11 mouse cellular contexts compared by ENCODE assay signal in the genomic region with DNA sequence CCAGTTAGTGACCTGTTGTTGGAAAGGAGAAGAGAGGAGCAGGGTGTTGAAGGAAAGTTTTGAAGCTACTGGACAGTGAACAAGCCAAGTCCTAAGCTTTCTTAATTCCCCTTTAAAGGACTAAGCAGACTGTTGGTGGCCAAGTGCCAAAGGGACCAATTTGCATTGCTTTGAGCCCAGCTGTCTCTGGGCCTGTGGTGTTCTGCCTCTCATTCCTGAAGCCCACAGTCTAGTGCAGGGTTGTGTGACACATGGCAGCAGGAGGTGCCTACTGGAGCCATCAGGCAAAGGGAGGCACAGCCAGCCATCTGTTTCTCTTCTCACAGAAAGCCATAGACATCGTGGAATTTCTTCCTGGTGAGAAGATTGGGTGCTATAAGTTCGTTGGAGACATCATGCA.
DNase-seq lines count a peak whose midpoint lies in the region; ATAC-seq and TF ChIP-seq lines count a peak whose summit lies in the region.
"Had no signal": no experiment of that assay in that cellular context is flagged by ENCODE, and none has a peak within 500 bp of the region (broad histone marks: within the 10 kb centered on the region; RNA-seq: fewer than 3 reads in every experiment).

No protein-coding gene starts in this region.

- 27% methylated on average over 2 of the region's 2 CpGs for whole genome bisulfite sequencing in lung, postnatal 0 days

- H3K27ac ChIP-seq in lung, postnatal 0 days (ENCODE audit: low read length): no peak overlapping the region
- H3K27ac ChIP-seq: heart, embryonic 15.5 days; limb, embryonic 13.5 days; neural tube, embryonic 13.5 days had no signal

- H3K4me1 ChIP-seq in lung, postnatal 0 days (ENCODE audit: insufficient read depth, low read depth, low read length): no peaks in the 10 kb centered on the region
- H3K4me1 ChIP-seq: heart, embryonic 15.5 days; limb, embryonic 13.5 days; neural tube, embryonic 13.5 days had no signal

- ATAC-seq in cerebellum, adult (ENCODE audit: insufficient number of reproducible peaks, low FRiP score, low TSS enrichment): peak; percentile 58; the same call in 1 of the 2 replicates
- no peak; the same call in 1 of the 2 replicates for ATAC-seq in lung, postnatal 0 days

- H3K36me3 ChIP-seq in lung, postnatal 0 days (ENCODE audit: insufficient read depth, low read length): no peaks in the 10 kb centered on the region
- H3K36me3 ChIP-seq: heart, embryonic 15.5 days; limb, embryonic 13.5 days; neural tube, embryonic 13.5 days had no signal

- TF ChIP-seq EP300 in lung, postnatal 0 days (IDR thresholded peaks at IDR 0.05): no peak

- no peak overlapping the region for H3K4me3 ChIP-seq in lung, postnatal 0 days (ENCODE audit: low read depth, low read length)
- H3K4me3 ChIP-seq: heart, embryonic 15.5 days; limb, embryonic 13.5 days; neural tube, embryonic 13.5 days had no signal

- no peaks in the 10 kb centered on the region for H3K9me3 ChIP-seq in lung, postnatal 0 days (ENCODE audit: low read length)
- H3K9me3 ChIP-seq: heart, embryonic 15.5 days; limb, embryonic 13.5 days; neural tube, embryonic 13.5 days had no signal

- no peaks in the 10 kb centered on the region for H3K27me3 ChIP-seq in lung, postnatal 0 days (replicated peaks; ENCODE audit: insufficient read depth, low read length)
- H3K27me3 ChIP-seq: heart, embryonic 15.5 days; limb, embryonic 13.5 days; neural tube, embryonic 13.5 days had no signal

- H3K4me2 ChIP-seq in lung, postnatal 0 days (replicated peaks; ENCODE audit: low read depth, low read length): no peak overlapping the region
- H3K4me2 ChIP-seq: heart, embryonic 15.5 days; limb, embryonic 13.5 days; neural tube, embryonic 13.5 days had no signal

- H3K9ac ChIP-seq in lung, postnatal 0 days (replicated peaks; ENCODE audit: low read depth): no peak overlapping the region
- H3K9ac ChIP-seq: heart, embryonic 15.5 days; limb, embryonic 13.5 days; neural tube, embryonic 13.5 days had no signal

- no peak for DNase-seq in cerebellum, adult 9-10 months
- peak; percentile 7 for DNase-seq in lung, postnatal 0 days (ENCODE audit: low spot score)
- no peak for DNase-seq in lung, adult 18-20 months
- peak; percentile 57 to 74 for DNase-seq in layer of hippocampus, postnatal 10 days (ENCODE audit: low spot score in 2 of 2)
- DNase-seq in right cerebral cortex, postnatal 10 days (ENCODE audit: low spot score in 2 of 2): peak; percentile 69 to 75
- DNase-seq in MN1 (ENCODE audit: low spot score): no peak
- no peak for DNase-seq in thymus, postnatal 25 days

- TF ChIP-seq CTCF in lung, postnatal 0 days (IDR thresholded peaks at IDR 0.05): no peak

Comparison
In these comparisons a context has a peak if more than half of its experiments do, and no peak if none do; other contexts are left out.
1. DNase-seq: peak in lung, postnatal 0 days (single experiment), layer of hippocampus, postnatal 10 days (2 of 2) and right cerebral cortex, postnatal 10 days (2 of 2); none in cerebellum, adult 9-10 months (single experiment), lung, adult 18-20 months (0 of 2), MN1 (single experiment) and thymus, postnatal 25 days (single experiment).